Comparison of ENCODE assay signal across 13 mouse cellular contexts in genomic region chr1:69752724-69753123, GRCm38 (mm10).
"Had no signal": no experiment of that assay in that cellular context is flagged by ENCODE, and none has a peak within 500 bp of the region (broad histone marks: within the 10 kb centered on the region; RNA-seq: fewer than 3 reads in every experiment).

No protein-coding gene starts in this region.

- H3K9ac ChIP-seq: limb, embryonic 12.5 days; liver, embryonic 13.5 days; liver, postnatal 0 days; lung, embryonic 15.5 days; midbrain, embryonic 15.5 days; neural tube, embryonic 13.5 days; stomach, embryonic 15.5 days had no signal

- H3K36me3 ChIP-seq: limb, embryonic 12.5 days; liver, embryonic 13.5 days; lung, embryonic 15.5 days; midbrain, embryonic 10.5 days; midbrain, embryonic 15.5 days; neural tube, embryonic 13.5 days; stomach, embryonic 15.5 days had no signal

- H3K4me2 ChIP-seq: limb, embryonic 12.5 days; liver, embryonic 13.5 days; lung, embryonic 15.5 days; midbrain, embryonic 15.5 days; neural tube, embryonic 13.5 days; stomach, embryonic 15.5 days had no signal

- H3K27ac ChIP-seq: limb, embryonic 12.5 days; liver, embryonic 13.5 days; lung, embryonic 15.5 days; midbrain, embryonic 10.5 days; midbrain, embryonic 15.5 days; neural tube, embryonic 13.5 days; stomach, embryonic 15.5 days had no signal

- H3K4me3 ChIP-seq: limb, embryonic 12.5 days; liver, embryonic 13.5 days; lung, embryonic 15.5 days; midbrain, embryonic 10.5 days; midbrain, embryonic 15.5 days; neural tube, embryonic 13.5 days; stomach, embryonic 15.5 days had no signal

- H3K4me1 ChIP-seq: limb, embryonic 12.5 days; liver, embryonic 13.5 days; lung, embryonic 15.5 days; midbrain, embryonic 10.5 days; midbrain, embryonic 15.5 days; neural tube, embryonic 13.5 days; stomach, embryonic 15.5 days had no signal

- DNase-seq: kidney, adult 8-10 months; kidney, postnatal 36 days; layer of hippocampus, adult 9-11 months; liver; liver, embryonic 13.5 days; liver, postnatal 0 days; right cerebral cortex, postnatal 14 days had no signal

- ATAC-seq: liver, postnatal 0 days; midbrain, embryonic 15.5 days had no signal

- H3K9me3 ChIP-seq: limb, embryonic 12.5 days; liver, embryonic 13.5 days; lung, embryonic 15.5 days; midbrain, embryonic 10.5 days; midbrain, embryonic 15.5 days; stomach, embryonic 15.5 days had no signal

- H3K27me3 ChIP-seq: limb, embryonic 12.5 days; liver, embryonic 13.5 days; lung, embryonic 15.5 days; midbrain, embryonic 15.5 days; neural tube, embryonic 13.5 days; stomach, embryonic 15.5 days had no signal
